Mouse (Mus musculus): ENCODE results near the gene Ehmt1.
A peak's percentile ranks its signal among the peaks of the same experiment; 100 is the strongest.
"Not testable (repeated sequence)": the region's sequence is repeated elsewhere in the genome, so short reads cannot be mapped to it uniquely, and the experiment has no call there.

Gene Ehmt1

DNA sequence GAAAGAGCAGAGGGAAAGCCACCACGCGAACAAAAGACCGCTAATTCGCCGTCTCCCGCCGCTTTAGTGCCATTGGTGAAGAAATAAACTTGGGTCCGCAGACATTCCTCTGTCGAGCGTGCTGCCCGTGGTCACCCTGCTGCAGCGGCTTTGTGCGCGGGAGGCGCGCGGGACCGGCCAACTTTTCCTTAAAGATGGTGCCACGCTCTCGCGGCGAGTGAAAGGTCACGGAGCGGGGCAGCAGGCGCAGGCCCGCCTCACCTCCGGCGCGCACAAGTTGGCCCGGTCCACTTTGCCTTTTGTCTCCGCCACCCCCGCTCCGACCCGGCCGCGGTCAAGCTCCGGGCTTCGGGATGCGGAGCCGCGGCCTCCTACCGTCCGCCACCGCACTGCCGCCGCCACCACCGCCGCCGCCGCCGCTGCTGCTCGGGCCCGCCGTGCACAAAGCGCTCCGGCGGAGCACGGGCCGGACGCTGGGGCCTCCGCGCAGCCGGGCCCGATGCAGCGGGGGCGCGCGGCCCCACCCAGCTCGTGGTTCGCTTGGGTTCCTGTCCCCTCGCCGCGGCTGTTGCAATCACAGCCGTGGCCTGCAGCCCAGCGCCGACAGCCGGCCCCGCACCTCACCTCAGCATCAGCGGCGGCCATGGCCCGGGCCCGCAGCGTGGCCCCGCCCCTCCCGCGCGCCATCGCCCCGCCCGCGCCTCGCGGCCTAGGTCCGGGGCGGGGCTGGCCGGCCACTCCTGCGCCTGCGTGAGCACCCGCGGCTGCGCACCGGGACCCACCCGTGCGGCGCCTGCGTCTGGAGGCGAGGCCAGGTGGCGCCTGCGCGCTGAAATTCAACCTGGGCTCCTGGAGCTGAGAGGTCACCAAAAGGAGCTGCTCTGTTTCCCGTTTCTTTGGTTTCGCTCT lies at the start of gene Ehmt1:
TSS of gene Ehmt1 (minus strand) at position 685 of the 909 bp plus-strand sequence.
- peak; percentile 73 for DNase-seq (ENCODE audit: low read depth, low spot score)

- peak; percentile 64 for DNase-seq (ENCODE audit: low read depth, low spot score)
Measured at GRCm38 (mm10) chr2:24962304-24963000, 43.0 kb upstream of the Ehmt1 start, which contains the start of gene Dph7. TSS of gene Dph7 (plus strand) at chr2:24962400.

- no peak for DNase-seq (ENCODE audit: low read depth, low spot score)
Measured at GRCm38 (mm10) chr2:24960910-24961309, 41.5 kb upstream of the Ehmt1 start.

DNA sequence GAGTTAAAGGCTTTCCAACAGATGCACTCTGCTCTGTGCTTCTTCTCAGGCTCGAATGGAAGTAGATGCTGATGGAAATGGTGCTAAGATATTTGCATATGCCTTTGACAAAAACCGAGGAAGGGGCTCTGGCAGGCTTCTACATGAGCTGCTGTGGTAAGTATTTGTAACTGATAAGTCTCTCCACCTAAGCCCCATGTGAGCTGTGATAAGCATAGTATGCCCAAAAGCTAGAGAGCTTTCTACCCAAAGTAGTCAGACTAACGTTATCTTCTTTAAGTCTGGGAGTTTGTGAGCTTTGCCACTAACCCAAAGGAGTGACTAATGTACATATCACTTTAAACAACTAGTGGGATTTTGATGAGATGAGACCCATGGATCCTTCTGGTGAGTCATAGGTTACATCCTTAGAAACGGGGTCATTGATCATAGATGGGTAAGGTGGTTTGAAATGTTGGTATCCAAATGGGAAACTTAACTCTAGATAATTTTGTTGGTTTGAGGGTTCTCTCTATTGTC lies 33.2 kb upstream of the Ehmt1 start:
- no peak for DNase-seq (ENCODE audit: low read depth, low spot score)

DNA sequence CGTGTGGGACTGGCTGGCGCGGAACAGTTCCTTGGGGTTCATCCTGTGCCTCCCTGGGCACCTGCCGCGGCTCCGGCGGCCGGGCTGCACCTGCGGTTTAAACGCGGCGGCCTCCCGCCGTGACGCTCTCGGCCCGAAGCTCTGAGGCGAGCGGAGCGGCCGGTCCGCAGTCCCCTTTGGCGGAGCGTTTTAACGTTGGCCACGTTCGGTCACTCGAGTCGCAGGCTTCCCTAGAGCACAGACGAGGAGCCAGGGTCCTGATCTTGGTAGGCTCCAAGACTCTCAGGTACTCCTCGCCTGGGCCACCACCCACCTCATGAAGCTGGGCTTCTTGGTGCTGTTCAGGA lies 30.7 kb upstream of the Ehmt1 start:
- DNase-seq (ENCODE audit: low read depth, low spot score) = no peak

DNA sequence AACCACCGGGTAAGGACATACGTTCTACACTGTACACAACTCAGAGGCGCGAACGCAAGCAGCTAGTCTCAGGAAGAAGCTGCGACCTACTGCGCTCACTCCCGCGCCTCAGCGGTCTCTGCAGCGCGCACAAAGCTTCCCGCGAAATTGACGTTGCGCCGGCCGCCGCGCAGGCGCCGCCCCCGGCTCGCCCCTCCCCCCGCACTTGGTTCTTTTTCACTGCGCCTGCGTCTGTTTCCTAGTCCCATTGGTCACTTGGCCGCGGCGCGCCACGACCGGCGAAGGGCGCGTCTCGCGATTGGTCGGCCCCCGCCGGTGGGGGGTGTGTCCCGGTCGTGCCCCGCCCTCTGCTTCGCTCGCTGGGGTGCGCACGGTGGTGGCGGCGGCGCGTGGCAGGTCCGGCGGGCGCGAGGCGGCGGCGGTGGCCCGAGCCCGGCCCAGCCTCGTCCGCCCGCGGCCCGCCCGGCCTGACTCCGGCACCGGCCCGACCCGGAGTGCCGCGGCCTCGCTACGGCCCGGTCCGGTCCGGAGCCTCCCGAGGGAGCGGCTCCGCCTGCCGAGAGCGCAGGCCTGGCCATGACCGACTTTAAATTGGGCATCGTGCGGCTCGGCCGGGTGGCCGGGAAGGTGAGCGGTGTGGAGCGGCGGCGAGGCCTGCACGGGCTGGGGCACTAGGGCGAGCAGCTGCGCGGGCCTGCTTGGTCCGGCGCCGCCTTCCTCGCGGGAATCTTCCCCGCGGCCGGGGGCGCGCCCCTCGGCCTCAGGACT lies 30.2 kb upstream of the Ehmt1 start, which contains the start of gene Zmynd19:
TSS of gene Zmynd19 (plus strand) at position 372 of the 768 bp plus-strand sequence.
- peak; percentile 89 for DNase-seq (ENCODE audit: low read depth, low spot score)

- DNase-seq (ENCODE audit: low read depth, low spot score) = not testable (repeated sequence)
Measured at GRCm38 (mm10) chr2:24944304-24944703, 24.9 kb upstream of the Ehmt1 start.

- DNase-seq (ENCODE audit: low read depth, low spot score) = no peak
Measured at GRCm38 (mm10) chr2:24942092-24942491, 22.7 kb upstream of the Ehmt1 start.

- DNase-seq (ENCODE audit: low read depth, low spot score) = peak; percentile 94
Measured at GRCm38 (mm10) chr2:24935057-24935796, 15.8 kb upstream of the Ehmt1 start, which contains the start of gene Arrdc1. TSS of gene Arrdc1 (minus strand) at chr2:24935252.

GRCm38 (mm10) chr2:24934441-24934963 lies 15.1 kb upstream of the Ehmt1 start:
- DNase-seq (ENCODE audit: low read depth, low spot score) = no peak

DNA sequence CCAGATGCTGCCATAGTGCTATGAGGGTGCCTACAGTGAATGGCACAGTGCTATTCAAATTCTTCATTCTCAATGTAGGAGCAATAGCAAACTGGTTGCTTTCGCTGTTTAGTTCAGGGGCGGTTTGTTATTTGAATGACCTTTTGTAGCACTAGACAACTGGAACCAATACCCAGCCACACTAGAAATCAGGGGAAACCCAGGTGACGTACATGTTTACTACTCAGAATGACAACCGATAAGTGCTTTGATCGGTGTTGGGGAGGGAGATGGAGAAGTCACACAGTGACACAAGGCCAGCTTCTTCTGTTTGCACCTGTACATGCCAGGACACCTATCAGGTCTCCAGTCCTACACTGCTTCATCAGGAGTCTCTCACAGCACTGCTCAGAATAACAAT lies 10.2 kb upstream of the Ehmt1 start:
- no peak for DNase-seq (ENCODE audit: low read depth, low spot score)

- no peak for DNase-seq (ENCODE audit: low read depth, low spot score)
Measured at GRCm38 (mm10) chr2:24929119-24929518, 9.7 kb upstream of the Ehmt1 start.

GRCm38 (mm10) chr2:24927810-24928479 lies 8.5 kb upstream of the Ehmt1 start:
- no peak for DNase-seq (ENCODE audit: low read depth, low spot score)

- DNase-seq (ENCODE audit: low read depth, low spot score) = no peak
Measured at GRCm38 (mm10) chr2:24926965-24927358, 7.5 kb upstream of the Ehmt1 start.

GRCm38 (mm10) chr2:24926345-24926964 lies 7.0 kb upstream of the Ehmt1 start:
- no peak for DNase-seq (ENCODE audit: low read depth, low spot score)

DNA sequence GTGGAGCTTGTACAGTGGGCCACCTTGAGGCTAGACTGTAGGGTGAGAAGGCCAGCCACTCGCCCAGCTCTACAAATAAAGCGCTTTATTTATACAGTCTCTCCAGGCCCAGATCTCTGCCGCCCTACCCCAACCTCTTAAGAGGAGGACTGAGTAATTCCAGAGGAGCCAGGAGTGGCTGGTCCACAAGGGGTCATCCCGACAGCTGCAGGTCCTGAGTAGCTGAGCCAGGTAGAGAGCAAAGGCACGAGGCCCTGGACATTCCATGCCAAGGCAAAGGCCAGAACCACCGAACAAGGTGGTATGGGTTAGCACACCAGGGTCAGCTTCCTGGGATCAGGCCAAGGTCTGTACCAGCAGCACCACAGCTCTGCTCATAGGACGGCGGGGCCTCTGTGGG lies 5.9 kb upstream of the Ehmt1 start:
- DNase-seq (ENCODE audit: low read depth, low spot score) = no peak

GRCm38 (mm10) chr2:24923561-24923960 lies 4.1 kb upstream of the Ehmt1 start:
- no peak for DNase-seq (ENCODE audit: low read depth, low spot score)

GRCm38 (mm10) chr2:24919839-24920175 lies 393 bp upstream of the Ehmt1 start:
- no peak for DNase-seq (ENCODE audit: low read depth, low spot score)

GRCm38 (mm10) chr2:24914762-24915161 lies 4.7 kb downstream of the Ehmt1 start:
- DNase-seq (ENCODE audit: low read depth, low spot score) = no peak

- no peak for DNase-seq (ENCODE audit: low read depth, low spot score)
Measured at GRCm38 (mm10) chr2:24912589-24912988, 6.8 kb downstream of the Ehmt1 start.

Data from WW6 (cell line).